Mouse (Mus musculus) liver, embryonic 14.5 days (tissue): ENCODE data around the gene Slc25a16. TPM values are rescaled to one million over a fixed set of nuclear protein-coding genes. Genes with fewer than 3 reads are reported as not detected.

Source experiments
- ATAC-seq: fragments of 200-750 bp; cut with Nextera tagmentation; 2 replicates; pipeline ENCODE4 v1.8.0; 2017; ENCODE audit warnings: moderate number of reproducible peaks, mild to moderate bottlenecking, moderate library complexity; ENCODE audit not compliant: insufficient read depth
- DNase-seq, 3 experiments: peaks; one replicate each; pipeline ENCODE4 v3.0.0-alpha.2; 2012 to 2013; ENCODE audit warnings: low read depth in 3 of 3, low spot score in 3 of 3
- H3K27ac ChIP-seq: fragments of 300-500 bp; sonication (generic); 2 replicates; pipeline ENCODE4 v1.5.1; 2014; ENCODE audit warnings: moderate library complexity, mild to moderate bottlenecking, control low read depth, inconsistent platforms
- H3K27me3 ChIP-seq: fragments of 300-500 bp; sonication (generic); 2 replicates; pipeline ENCODE4 v1.6.1; 2014; ENCODE audit warnings: mild to moderate bottlenecking, low read length, moderate library complexity; ENCODE audit not compliant: control insufficient read depth, insufficient read depth
- H3K36me3 ChIP-seq: fragments of 300-500 bp; sonication (generic); replicated peaks from 2 replicates; pipeline ENCODE4 v1.6.1; 2014; ENCODE audit warnings: low read depth; ENCODE audit not compliant: control insufficient read depth, insufficient read depth
- H3K4me1 ChIP-seq, 2 experiments: fragments of 200-500 bp in 1 of 2; fragments of 300-500 bp in 1 of 2; sonication (generic) in 1 of 2; replicated peaks; 2 replicates each; pipeline ENCODE4 v1.6.1; 2012 to 2014; ENCODE audit warnings: antibody characterized with exemption in 1 of 2, inconsistent platforms in 1 of 2, low read length in 1 of 2; ENCODE audit not compliant: control insufficient read depth in 2 of 2, insufficient read depth in 2 of 2
- H3K4me2 ChIP-seq: fragments of 300-500 bp; sonication (generic); 2 replicates; pipeline ENCODE4 v1.6.1; 2014; ENCODE audit warnings: low read depth, mild to moderate bottlenecking, control low read depth, moderate library complexity
- H3K4me3 ChIP-seq, 2 experiments: fragments of 200-500 bp in 1 of 2; fragments of 300-500 bp in 1 of 2; sonication (generic) in 1 of 2; 2 replicates each; pipeline ENCODE4 v1.5.1; 2012 to 2014; ENCODE audit warnings: low read depth in 2 of 2, low read length in 2 of 2, mild to moderate bottlenecking in 2 of 2, control low read depth in 1 of 2, inconsistent platforms in 1 of 2, moderate library complexity in 1 of 2; ENCODE audit not compliant: insufficient read depth in 1 of 2
- H3K9ac ChIP-seq: fragments of 300-500 bp; sonication (generic); replicated peaks from 2 replicates; pipeline ENCODE4 v1.6.1; 2014; ENCODE audit warnings: mild to moderate bottlenecking, control low read depth, moderate library complexity
- H3K9me3 ChIP-seq: fragments of 300-500 bp; sonication (generic); 2 replicates; pipeline ENCODE4 v1.6.1; 2016; ENCODE audit warnings: low read length, mixed read lengths; ENCODE audit not compliant: control insufficient read depth
- CTCF ChIP-seq: IDR thresholded peaks from 2 replicates; pipeline ENCODE4 v1.5.1; 2016; ENCODE audit warnings: antibody characterized with exemption, low read depth, control low read depth
- EP300 ChIP-seq: IDR thresholded peaks from 2 replicates; pipeline ENCODE4 v1.6.1; 2016; ENCODE audit warnings: antibody characterized with exemption, low read depth
- WGBS: fragments of 180-500 bp; shearing (Covaris S2); extraction: QIAGEN DNeasy Blood & Tissue Kit; methylation state at CpG from one replicate; pipeline ENCODE4 v1.1.7; 2014; ENCODE audit not compliant: insufficient replicate concordance; 5-methylcytosine and 5-hydroxymethylcytosine counted together
- polyA plus RNA-seq, 2 experiments: library from polyadenylated mRNA; depleted of rRNA in 1 of 2; stranded (reverse) in 1 of 2; unstranded in 1 of 2; fragments of >200 nt; fragmentation: Nextera tagmentation in 1 of 2; extraction: Ambion mirVana in 1 of 2; gene quantifications; 2 replicates each; pipeline versions ENCODE4 v1.2.1 to v1.2.3; 2012 to 2014

The Slc25a16 gene
- polyA plus RNA-seq, 2 experiments = 6.2 to 7.0 TPM

DNA sequence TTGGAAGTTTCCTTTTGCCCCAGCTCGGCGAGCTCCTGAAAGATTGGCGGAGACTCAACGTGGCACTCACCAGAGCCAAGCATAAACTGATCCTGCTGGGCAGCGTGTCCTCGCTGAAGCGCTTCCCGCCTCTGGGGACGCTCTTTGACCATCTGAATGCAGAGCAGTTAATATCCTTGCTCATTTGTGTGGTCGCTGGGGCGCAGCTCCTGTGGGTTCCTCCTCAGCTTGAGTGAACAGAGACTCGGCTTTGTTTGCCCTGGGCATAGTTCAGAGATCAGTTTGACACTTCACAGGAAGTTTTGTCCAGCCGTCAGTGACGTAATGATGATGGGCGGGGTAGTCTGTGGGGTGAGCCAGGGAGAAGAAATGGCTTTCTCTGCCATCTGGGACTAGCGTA, 51.4 kb downstream of the Slc25a16 start:
- Histone ChIP-seq H3K4me2 (no peak overlapping the region), H3K36me3 (peaks cover 54% of the 10 kb centered on the region), H3K9me3 (no peaks in the 10 kb centered on the region), H3K27me3 (no peaks in the 10 kb centered on the region), H3K4me3 (no peak overlapping the region), H3K4me1 (no peaks in the 10 kb centered on the region), H3K27ac (no peak overlapping the region), H3K9ac (no peak overlapping the region)
- no peak for DNase-seq
- TF ChIP-seq EP300 (no peak), CTCF (0 out of 2 replicates have a peak, but pooled peaks have one; percentile 30)
- 75% methylated on average over 16 of the region's 16 CpGs for WGBS
- ATAC-seq = 0 out of 2 replicates have a peak, but pooled peaks have one; percentile 26

GRCm38 (mm10) chr10:62979667-62980038, 59.2 kb downstream of the Slc25a16 start:
- H3K4me1 ChIP-seq = peaks cover 0 to 8% of the 10 kb centered on the region in 2 experiments; a peak in 3 of 4 replicates
- H3K27ac ChIP-seq = no peak overlapping the region
- peak overlapping the region; percentile 92 for H3K4me2 ChIP-seq
- no peak overlapping the region for H3K9ac ChIP-seq
- peak overlapping the region; percentile 55 to 88 for H3K4me3 ChIP-seq
- 13% methylated on average over 10 of the region's 10 CpGs for WGBS
- no peaks in the 10 kb centered on the region for H3K9me3 ChIP-seq
- no peak for TF ChIP-seq CTCF
- TF ChIP-seq EP300 = no peak
- no peak for ATAC-seq
- peaks cover 6% of the 10 kb centered on the region for H3K36me3 ChIP-seq
- H3K27me3 ChIP-seq = no peaks in the 10 kb centered on the region
- DNase-seq = no peak

DNA sequence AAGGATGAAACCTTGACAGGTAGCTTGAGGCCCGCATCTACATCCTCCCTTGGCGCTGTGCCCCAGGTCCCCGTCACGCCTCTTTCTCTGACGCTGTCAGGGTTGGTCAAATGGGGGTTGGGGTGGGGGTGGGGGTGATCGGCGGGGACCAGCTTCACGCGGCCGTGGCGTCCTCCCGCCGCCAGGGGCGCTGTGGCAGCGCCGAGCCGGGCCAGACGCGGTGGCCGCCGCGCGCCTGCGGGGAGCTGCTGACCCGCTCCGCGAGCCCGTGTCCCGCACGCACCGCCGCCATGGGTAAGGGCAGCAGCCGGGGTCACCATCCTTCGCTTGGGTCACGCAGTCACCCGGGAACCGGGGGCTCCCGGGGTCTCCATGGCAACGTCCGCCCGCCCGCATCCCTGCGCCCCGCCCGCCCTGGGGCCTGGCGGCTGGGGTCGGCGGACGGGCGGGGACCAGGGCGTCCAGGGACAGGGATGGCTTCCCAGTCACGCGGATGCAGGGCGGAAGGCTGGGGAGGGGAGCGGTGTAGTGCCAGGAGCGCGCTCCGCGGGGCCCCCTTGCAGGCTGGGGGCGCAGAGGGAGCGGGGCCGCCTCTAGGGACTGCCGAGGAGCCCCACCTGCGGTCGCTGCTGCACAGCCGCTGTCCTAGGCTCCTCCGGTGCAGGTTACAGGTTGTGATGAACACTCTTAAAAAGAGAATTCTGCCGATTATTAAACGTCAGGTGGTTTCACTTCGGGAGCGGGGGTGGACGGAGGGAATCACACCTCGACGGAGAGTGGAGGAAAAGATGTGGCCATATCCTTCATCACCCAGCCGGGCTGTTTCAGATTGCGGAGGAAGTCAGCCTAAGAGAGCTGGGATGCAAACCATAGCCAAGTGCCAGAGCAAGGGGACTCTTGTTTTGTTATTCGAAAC, 59.9 kb downstream of the Slc25a16 start, which contains the start of gene Rufy2:
Rufy2 (plus strand) TSS at position 185 of the 916 bp plus-strand sequence.
- Histone ChIP-seq H3K4me1 (peaks cover 0 to 8% of the 10 kb centered on the region in 2 experiments; a peak in 3 of 4 replicates), H3K27me3 (no peaks in the 10 kb centered on the region), H3K4me2 (peak within 1 kb of the TSS; percentile 92), H3K4me3 (peak within 1 kb of the TSS; percentile 67 to 88), H3K9ac (peak within 1 kb of the TSS; percentile 74), H3K27ac (no peak within 1 kb of the TSS), H3K36me3 (peaks cover 5% of the 10 kb centered on the region), H3K9me3 (no peaks in the 10 kb centered on the region)
- DNase-seq (peak; percentile 37 to 50 (median 41)), ATAC-seq (peak; percentile 82)
- TF ChIP-seq EP300 (no peak), CTCF (peak; percentile 57)
- 1% methylated on average over 63 of the region's 77 CpGs for WGBS

DNA sequence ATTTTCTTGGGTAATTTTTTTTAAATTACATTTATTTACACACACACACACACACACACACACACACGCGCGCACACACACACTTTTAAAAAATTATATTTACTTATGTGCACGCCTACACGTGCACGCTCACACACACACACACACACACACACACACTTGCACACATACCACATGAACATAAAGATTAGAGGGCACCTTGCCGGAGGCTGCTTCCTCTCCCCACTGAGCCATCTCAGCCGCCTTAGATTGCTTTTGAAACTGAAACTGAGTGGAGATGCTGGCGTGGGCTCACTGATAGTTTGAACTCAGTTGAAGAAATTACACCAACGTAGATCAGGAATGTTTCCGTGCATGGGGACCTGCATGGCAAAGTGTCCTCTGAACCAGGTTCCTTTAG, 63.6 kb downstream of the Slc25a16 start:
- Histone ChIP-seq H3K4me1 (peaks cover 0 to 8% of the 10 kb centered on the region in 2 experiments; a peak in 3 of 4 replicates), H3K27me3 (no peaks in the 10 kb centered on the region), H3K4me2 (no peak overlapping the region), H3K27ac (no peak overlapping the region), H3K36me3 (no peaks in the 10 kb centered on the region), H3K9me3 (no peaks in the 10 kb centered on the region), H3K4me3 (no peak overlapping the region), H3K9ac (no peak overlapping the region)
- 77% methylated on average over 11 of the region's 11 CpGs for WGBS
- DNase-seq = no peak
- no peak for ATAC-seq
- TF ChIP-seq CTCF (no peak), EP300 (no peak)

DNA sequence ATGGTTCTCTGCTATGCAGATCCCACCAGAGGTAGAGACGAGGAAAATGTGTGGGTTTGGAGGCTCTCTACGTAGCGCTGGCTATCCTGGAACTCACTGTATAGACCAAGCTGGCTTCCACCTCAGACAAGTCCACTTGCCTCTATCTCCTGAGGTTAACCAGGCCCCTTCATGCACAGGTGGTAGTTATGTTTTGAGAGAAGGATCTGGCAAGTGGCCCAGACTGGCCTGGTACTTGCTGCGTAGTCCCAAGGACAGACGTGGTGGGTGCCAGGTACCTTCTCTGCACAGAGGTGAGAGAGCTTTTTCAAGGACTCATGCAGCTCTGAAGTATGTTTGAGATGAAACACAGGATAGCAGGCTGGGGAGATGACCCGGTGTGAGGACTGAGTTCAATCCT, 64.1 kb downstream of the Slc25a16 start:
- Histone ChIP-seq H3K27ac (no peak overlapping the region), H3K4me2 (no peak overlapping the region), H3K36me3 (no peaks in the 10 kb centered on the region), H3K27me3 (no peaks in the 10 kb centered on the region), H3K9me3 (no peaks in the 10 kb centered on the region), H3K4me3 (no peak overlapping the region), H3K4me1 (peaks cover 0 to 8% of the 10 kb centered on the region in 2 experiments; a peak in 3 of 4 replicates), H3K9ac (no peak overlapping the region)
- ATAC-seq = no peak
- no peak for TF ChIP-seq EP300
- TF ChIP-seq CTCF = no peak
- DNase-seq = no peak
- 82% methylated on average over 6 of the region's 6 CpGs for WGBS
